Mouse (Mus musculus): Measurements from ENCODE around the gene Nabp2.

Nabp2 gene

DNA sequence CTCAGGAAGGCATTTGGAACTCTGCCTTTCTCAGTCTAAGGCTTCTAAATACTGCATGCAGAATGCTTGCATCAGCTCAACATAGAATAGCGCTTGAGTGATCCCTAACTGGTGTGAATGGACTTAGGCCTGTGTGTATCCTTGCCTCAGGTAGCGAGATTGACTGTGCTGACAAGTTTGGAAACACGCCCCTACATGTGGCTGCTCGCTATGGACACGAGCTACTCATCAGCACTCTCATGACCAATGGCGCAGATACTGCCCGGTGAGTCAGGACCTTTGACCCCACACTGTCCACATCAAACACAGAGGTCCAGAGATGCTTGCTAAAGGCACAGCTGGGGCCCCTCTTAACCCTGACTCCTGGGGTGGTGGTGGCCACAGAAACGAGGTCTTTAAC, 28.8 kb downstream of the Nabp2 start:
- no peak for DNase-seq

DNA sequence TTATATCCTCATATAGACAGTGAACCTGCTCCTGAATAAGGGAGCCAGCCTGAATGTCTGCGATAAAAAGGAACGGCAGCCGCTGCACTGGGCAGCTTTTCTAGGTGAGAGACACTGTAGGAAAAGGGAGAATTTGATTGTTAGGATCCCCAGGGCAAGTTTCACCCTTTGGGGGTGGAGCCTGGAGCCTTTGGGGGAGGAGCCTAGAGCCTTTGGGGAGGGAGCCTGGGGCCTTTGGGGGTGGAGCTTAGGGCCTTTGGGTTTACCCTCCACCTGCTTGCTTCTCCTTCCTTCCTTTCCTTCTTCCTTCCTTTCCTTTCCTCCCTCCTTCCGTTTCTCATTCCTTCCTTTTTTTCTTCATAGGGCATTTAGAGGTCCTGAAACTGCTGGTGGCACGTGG, 30.7 kb downstream of the Nabp2 start:
- no peak for DNase-seq

DNA sequence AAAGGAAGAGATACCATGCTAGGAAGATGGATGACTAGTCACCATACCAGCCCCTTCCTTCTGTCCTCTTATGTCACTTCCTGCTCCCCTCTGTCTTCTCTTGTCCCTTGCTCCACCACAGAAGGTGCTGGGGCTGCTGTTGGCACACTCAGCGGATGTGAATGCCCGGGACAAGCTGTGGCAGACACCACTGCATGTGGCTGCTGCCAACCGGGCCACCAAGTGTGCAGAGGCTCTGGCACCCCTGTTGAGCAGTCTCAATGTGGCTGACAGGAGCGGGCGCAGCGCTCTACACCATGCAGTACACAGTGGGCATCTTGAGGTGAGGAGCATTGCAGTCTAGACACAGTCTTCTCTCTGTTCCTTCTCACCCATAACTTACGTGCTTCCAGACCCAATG, 32.0 kb downstream of the Nabp2 start:
- no peak for DNase-seq

DNA sequence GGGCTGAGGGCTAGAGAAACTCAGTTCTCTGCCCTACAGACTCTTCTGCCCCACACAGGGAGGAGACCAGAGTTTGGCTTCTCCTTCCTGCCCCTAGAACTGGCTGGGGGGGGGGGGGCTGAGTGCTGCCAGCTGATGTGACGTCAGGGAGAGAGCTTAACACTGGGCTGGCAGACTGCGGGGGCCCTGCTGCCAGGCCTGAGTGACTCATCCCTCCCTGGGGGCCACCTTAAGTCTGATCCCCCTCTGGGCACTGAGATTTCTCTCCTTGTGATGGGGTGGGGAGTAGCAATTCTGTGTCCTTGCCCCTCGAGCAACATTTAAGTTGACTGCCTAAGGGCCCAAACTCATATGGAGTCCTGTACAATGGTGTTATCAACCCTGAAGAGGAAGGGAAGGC, 32.8 kb downstream of the Nabp2 start:
- no peak for DNase-seq

DNA sequence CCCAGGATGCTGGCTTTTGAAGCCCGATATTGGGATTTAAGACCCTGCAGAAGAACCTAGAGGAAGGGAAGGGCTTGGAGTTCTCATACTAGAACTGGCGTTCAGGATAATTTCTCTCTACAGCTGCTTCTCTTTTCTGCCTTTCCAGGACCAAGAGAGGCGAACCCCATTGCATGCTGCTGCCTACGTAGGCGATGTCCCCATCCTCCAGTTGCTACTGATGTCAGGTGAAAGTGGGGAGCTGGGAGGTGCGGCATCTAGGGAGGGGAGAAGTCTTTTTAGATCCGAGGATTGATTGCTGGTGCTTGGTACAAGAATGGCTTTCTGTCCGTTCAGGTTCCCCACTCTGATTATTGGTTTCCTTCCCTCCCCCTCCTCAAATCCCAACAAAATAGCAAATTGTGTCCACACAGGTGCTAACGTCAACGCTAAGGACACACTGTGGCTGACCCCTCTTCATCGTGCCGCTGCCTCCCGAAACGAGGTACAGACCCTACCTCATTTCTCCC, 33.3 kb downstream of the Nabp2 start:
- DNase-seq, result no peak

DNA sequence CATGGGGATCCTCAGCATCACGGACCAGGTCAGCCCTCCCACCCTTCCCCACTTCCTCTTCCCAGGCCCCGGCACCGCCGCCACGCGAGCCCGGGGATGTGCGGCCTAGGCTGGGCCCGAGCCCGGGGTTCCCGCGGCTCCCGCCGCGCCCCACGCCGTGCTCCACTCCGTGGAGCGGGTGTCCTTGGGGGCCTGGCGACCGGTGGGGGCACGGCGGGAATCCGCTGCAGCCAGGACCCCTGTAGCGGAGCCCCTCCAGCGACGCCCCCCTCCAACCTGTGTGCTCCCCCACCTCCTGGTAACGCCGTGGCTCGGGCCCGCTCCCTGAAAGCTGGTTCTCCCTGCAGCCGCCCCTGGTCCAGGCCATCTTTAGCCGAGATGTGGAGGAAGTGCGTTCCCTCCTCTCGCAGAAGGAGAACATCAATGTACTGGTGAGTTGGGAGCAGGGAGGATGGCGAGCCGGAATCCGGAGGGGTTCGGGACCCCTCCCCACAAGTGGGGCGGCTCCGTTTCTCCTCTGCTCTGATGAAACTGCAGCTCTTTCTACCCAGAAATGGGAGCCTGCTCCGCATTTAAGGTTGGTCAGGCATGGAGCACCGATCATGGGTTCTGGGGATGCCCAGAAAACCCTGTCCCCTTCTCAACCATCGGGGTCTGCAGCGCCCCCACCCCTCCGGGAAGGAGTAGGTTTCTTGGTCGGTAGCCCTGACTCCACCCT, 33.9 kb downstream of the Nabp2 start:
- DNase-seq, result no peak

DNA sequence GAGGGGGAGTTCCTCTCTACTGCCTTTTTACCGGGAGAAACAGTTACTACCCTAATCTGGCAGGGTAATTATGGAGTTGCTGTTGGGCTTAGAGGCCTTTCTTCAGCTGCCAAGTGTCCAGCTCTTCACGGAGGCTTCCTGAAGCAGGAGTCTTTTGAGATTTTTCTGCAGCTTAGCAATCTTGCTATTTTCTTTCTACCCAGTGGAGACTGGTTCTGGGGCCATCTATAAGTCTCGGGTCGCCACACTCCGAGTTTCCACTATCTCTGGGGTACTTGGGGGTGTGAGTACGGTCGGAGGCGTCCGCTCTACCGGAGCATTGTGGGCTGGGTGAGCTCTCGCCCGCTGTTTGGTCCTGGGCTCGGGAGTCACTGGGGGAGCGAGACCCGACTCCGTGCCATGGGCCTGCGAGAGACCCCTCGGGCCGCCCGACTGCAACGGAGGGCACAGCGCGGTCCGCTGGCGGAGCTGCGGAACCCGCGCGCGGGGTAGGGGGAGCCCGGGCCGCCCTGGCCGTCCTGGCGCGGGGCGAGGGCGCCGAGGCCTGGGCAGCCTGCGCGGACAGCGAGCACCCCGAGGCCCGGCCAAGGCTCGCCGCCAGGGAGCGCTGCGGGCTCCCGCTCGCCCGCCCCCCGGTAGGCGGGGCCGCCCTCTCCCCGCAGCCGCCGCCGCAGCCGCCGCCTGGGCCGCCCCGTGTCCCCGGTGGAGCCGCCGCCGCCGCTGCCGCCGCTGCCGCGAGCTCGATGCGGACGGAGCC, 34.7 kb downstream of the Nabp2 start, which contains the start of gene Ankrd52:
Gene Ankrd52, plus strand, starts transcription at position 661 of the 757 bp plus-strand sequence.
- peak; percentile 82 to 90 for DNase-seq

DNA sequence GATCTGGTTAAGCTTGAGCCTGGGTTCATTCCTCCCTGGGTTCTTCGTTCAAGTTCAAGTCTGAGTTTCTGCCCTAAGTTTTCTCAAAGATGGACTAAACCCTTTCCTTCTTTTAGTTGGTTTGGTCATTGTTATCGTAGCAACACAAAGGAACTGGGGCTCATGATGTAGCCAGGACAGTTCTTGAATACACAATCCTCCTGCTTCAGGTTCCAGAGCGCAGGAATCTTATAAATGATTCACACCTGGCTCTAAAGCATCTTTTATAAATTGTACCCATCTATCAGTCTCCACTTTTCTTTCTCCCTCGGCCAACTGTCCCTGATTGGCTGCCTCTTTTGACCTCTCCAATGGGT, 35.2 kb downstream of the Nabp2 start:
- no peak for DNase-seq

DNA sequence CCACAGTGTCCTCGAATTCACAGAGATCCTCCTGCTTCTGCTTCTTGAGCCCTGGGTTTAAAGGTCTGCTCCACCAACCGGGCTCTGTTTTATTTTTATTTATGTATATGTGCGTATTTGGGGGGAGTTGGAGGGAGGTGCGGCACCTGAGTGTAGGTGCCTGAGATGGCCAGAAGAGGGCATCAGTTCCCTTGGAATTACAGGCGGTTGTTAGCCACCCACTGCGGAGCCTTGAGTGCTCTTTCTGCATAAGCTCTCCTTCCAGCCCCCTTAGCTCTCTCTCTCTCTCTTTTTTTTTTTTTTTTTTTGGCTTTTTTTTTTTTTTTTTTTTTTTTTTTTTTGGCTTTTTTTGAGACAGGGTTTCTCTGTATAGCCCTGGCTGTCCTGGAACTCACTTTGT, 36.9 kb downstream of the Nabp2 start:
- no peak for DNase-seq

DNA sequence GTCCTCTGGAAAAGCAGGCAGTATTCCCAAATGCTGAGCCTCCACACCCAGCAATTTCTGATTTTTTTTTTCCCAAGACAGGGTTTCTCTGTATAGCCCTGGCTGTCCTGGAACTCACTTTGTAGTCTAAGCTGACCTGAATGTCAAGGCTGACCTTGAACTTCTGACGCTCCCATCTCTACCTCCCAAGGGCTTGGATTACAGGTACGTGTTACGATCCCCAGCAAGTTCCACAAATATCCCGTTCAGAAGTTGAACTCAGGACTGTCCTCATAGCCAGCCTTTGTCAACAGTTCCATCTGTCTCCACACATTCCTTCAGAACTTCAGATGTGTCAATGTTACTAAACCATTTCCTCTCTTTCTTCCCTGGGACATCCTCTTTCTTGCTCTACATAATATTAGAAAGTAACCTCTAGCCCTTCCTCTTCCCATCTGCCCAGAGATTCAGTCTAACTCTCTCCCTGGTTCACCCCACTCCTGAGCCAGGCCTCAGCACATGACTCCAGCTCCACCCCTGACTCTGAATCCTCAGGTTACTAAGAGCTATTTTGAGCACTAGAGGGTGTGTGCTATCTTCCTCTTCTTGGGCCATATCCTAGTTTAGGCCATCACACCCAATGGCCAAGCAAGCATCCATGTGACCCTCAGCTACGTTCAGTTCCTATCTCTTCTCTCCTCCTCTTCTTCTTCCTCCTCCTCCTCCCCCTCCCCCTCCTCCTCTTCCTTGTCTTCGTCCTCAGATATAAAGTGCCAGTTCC, 38.1 kb downstream of the Nabp2 start:
- DNase-seq, result no peak

DNA sequence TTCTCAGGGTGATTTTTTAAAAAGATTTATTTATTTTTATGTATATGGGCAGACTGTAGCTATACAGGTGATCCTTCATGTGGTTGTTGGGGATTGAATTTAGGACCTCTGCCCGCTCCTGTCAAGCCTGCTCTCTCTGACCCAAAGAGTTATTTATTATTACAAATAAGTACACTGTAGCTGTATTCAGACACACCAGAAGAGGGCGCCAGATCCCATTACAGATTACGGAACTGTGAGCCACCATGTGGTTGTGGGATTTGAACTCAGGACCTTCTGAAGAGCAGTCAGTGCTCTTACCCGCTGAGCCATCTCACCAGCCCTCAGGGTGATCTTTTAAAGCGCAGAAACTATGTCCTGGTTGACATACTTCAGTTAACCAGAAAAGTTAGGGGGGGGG, 39.1 kb downstream of the Nabp2 start:
- no peak for DNase-seq

DNA sequence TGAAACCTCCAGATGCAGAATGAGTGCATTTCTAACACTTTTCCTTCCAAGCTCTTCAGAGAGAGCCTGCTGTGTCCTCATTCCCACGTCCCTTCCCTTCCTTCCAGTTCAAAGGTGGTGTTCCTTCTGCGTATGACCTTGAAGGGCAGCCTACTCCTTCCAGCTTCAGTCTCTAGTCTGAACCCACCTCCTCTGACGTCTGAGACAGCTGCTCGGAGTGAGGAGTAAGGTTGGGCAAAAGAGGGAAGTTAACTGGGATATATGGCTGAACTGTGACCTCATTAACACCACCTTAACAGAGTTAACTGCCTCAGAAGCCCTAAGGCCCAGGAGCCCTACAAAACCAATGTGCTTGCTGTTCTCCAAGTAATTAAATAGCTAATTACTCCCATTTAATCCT, 40.7 kb downstream of the Nabp2 start:
- DNase-seq, result no peak

DNA sequence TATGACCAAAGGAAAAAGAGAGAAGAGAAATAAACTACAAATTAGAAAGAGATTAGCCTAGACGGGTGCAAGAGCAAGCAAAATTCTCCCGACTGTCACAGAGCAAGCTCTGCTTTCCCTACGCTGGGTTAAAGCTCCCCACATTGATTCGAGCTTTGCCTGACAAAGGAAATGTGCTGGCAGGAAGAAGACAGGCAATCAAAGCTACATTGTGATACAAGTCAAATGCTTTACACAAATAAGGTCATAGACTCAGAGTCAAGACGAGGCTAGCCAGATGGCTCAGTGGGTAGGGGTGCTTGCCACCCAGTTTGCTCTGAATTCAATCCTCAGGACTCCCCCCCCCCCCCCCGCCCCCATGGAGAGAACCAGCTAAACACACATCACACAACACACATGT, 41.3 kb downstream of the Nabp2 start:
- DNase-seq, result no peak

DNA sequence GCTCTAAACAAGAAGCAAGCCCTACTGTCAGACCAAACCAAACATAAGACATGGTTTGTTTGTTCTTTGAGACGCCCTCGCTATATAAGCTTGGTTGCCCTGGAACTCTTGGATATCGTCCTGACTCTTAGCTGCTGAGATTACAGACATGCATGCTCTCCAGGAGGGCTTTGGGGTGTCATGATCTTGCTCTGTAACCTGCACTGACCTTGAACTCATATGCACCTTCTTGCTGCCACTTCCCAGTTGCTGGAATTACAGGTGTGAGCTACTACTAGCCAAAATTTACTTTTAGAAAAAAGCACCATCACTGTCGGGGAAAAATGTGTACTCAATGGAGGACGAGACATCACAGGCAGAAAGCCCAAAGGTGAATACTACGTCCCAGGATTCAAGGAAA, 41.7 kb downstream of the Nabp2 start:
- no peak for DNase-seq

DNA sequence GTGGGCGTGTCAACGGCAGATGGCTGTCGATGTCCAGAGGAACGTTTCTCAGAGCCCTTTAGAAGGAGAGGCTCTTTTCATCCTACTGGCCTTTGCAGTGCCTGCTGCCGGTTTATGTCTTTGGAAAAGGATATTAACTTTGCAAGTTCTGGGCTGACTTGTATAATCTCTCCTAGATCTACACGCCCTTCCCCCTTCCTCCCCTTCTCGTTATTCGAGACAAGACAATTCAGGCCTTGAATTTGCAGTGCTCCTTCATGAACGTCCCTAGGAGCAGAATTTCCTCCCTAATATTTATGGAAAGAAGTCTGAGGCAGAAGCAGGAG, 42.1 kb downstream of the Nabp2 start:
- no peak for DNase-seq

DNA sequence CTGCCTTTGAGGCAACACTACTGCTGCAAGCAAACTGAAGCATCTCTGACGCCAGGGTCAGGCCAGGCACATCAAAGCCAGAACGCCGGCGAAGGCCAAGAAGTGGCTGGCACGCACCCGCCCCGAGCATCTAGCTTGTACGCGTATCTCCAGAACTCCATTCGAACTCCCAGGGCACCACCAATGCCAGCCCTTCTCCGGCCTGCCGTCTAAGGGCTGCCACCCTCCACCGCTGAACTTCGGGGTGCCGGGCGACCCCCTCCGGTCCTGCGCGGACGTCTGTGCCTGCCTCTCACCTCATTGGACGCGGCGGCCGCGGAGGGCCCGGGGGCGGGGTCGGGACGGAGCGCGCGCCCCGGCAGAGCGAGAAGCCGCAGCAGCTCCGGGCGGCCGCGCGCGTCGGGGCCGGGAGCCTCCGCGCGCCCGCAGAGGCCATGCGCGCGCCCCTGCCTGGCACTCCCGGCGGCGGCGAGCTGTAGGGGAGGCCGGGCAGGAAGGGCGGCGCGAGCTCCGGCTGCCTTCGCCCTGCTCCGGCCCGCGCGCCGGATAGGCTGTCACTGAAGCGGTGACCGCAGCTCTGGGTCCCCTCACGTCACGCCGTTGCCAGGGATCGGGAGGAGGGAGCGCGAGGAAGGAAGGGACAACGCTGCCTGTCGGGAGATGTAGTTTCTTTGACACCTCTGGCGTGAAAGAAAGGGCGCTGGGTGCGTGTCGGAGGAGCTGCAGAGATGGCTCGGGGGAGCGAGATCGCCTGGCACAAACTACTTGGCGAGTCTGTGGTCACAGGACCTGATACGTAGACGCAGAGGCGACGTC, 42.7 kb downstream of the Nabp2 start, which contains the start of gene Coq10a:
Gene Coq10a, minus strand, starts transcription at position 596 of the 816 bp plus-strand sequence.
- DNase-seq, result peak; percentile 91 to 92

DNA sequence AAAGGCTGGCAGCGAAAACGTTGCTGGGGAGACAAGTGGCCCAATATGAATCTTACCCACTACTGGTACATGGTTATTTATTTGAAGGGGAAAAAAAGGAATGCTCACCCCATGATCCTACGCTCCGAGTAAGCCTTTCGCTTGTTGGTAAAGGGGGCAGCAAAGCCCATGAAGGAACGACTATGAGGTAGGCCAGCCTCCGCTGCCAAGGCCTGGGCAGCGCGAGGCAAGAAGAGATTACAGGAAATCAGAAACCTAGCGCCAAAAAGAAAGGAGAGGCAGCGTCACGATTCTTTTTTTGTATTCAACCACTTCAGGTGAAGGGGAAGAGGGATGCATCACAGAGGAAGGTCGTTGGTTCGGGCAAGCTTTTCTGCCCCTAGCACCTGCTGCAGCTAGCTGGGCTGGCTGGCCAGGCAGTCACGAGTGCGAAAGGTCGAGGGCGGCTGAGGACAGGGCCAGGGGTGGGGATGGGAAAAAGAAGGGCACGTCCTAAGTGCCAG, 43.3 kb downstream of the Nabp2 start:
- no peak for DNase-seq

DNA sequence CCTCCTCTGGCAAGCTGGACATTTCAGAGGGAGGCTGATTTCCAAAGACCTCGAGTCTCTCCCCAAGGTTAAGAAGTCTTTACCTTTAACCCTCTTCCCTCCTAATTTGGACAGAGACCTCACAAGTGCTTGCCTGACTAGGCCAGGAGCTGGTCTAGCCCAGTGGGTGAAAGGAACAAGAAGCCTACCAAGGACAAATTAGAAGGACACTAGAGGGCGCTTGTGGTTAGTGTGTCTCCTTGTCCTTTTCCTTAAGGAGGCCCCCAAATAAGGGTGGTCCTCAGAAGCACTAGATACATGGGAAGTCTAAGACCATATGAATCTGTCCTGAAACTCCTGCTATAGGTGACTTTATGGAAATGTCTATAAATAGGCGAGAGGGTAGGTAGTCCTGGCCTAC, 48.7 kb downstream of the Nabp2 start:
- peak in 1 of 2 experiments; percentile 32 for DNase-seq

DNA sequence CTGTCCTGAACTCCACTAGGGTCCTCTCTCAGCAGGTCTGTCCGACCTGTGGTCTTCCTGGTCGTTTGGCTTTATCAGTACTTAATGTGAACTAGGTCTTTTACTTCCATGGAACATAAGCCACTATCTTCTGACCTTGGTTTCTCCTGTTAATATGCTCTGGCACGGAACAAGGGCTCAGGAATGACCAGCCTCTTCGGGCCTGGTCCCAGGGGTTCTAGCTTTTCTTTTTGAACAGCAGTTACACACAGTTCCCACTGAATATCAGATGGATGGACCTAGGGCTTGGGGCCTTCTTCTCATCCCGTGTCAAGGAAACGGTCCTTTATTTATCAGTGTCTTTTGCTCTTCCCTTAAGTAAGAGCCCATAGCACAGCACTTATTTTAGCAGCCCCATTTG, 49.5 kb downstream of the Nabp2 start:
- DNase-seq, result no peak

DNA sequence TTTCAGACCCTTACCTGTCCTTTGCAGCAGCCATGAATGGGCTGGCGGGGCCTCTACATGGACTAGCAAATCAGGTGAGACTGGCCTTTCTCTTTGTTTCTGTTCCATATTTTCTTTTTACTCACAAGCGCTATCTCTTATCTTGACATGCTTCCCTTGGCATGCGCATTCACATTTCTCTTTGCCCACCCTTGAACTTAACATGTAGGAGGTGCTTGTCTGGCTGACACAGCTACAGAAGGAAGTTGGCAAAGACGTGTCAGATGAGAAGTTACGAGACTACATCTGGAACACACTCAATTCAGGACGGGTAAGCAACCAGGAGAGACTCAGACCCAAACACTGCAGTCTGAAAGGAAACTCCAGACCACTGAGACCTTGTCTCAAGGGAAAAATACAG, 52.1 kb downstream of the Nabp2 start:
- no peak for DNase-seq

DNA sequence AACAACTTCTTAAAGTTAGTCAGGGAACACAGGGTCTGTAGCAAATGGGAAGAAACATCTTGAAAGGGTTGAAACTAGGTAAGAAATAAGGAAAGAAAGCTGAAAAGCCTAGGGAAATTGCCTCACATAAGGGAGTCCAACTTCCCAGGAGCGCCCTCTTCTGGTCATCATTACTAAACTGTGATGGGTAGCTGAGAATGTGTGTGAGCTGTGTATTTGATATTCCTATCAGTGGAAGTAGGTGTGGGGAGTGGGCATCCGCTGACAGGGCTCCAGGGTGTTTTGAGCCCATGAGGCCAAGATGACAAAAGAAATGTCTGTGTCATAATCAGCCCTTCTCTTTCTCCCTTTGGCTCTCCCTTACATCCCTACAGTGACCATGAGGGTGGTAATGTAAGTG, 52.5 kb downstream of the Nabp2 start:
- DNase-seq, result peak; percentile 52 to 63

Data from cerebellum, postnatal 36 days (tissue).